Mouse (Mus musculus) ovary, postnatal 10 days (tissue): ENCODE measurements around the gene Dusp16.

ENCODE experiments used
- DNase-seq: peaks from one replicate; pipeline ENCODE4 v3.0.0; 2022; ENCODE audit warnings: low spot score

Gene Dusp16

GRCm38 (mm10) chr6:134792141-134793045 lies at the start of gene Dusp16:
Gene Dusp16, minus strand, starts transcription at chr6:134792625.
- peak; percentile 56 for DNase-seq

DNA sequence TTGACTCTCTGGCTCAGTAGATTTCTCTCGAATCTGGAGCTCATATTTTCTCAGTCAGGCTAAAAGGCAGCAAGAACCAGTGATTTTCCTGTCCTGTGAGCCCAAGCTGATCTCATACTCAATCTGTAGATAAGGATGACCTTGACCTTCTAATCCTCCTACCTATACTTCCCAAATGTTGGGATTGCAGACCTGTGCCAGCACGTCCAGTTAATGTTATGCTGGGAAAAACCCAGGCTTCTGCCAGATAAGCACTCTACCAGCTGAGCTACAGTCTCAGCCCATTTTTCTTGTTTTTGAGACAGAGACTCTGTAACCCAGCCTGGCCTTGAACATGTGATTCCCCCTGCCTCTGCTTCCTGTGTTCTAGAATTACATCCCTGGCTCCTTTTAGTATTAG lies 47.9 kb upstream of the Dusp16 start:
- DNase-seq: no peak

- DNase-seq: no peak
These were observed 45.7 kb upstream of the Dusp16 start for GRCm38 (mm10) chr6:134838111-134838510.

DNA sequence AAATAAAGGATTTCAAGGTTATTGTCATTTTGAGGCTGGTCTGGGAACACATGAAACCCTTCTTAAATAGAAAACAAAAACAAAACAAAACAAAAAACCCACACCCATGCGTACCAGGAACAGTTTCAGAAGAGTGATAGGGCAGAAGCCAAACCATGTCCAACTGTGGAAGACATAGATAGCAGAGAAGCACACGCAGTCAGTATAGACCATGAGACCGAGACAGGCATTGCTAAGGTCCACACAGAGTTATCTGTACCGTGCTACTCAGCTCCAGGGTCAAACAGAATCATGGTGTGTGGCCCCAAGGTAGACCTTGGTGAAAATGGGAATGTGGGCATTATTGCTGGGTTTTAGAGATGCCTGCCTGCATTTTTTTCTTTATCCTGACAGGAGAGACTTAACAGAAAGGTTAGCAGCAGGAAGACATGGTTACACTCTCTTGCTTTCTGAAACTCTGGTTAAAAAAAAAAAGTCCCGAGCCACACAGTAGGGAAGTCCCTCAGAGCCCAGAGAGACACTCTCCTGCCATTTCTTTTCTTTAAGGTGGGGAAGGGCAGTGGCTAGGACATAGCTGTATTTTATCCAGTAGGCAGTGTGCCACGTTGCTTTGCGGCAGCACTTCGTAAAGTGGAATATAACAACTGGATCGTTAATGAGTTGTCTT lies 42.3 kb upstream of the Dusp16 start:
- no peak for DNase-seq

- no peak for DNase-seq
These were observed 38.4 kb upstream of the Dusp16 start for GRCm38 (mm10) chr6:134830776-134831175.

DNA sequence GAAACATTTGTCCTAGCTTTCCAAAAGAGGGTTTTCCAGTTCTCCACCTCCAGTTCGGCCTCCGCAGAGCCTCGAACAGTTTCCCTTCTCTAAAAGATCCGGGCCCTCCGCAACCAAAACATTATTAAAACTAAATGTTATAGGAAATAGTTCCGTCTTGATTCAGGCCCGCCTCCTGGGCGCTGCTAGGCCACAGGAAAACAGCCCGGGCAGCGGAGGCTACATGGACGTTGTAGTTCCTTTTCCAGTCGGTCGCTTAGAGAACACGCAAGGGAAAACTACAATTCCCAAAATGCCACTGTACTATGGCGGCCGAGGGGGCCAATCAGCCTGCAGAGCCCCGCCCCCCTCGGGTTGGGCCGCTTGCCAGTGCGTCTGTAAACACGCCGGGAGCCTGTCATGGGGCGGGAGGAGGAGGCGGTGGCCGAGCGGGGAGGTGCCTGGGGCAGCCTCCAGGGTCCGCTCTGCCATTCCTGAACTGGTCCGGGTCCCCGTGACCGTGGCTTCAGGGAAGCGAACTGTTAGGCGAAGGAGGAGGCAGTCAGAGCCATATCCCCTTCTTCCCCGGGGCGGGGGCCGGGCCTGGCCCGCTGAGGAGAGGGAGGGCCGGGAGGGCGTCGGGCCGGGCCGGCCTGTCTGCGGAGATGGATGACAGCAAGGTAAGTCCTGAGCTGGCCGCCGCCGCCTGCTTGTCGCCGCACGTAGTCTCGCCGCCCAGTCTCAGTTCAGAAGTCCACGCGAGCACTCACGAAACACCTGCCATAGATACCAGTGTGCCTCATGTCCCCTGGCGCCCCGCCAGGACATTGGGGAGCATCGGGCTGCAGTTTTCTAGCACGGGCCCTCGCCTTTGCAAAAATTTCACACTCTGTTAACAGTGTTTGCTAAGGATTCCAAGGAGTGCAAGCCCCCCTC lies 37.6 kb upstream of the Dusp16 start, which contains the start of gene Crebl2:
TSS of gene Crebl2 (plus strand) at position 369 of the 915 bp plus-strand sequence.
- peak; percentile 99 for DNase-seq

DNA sequence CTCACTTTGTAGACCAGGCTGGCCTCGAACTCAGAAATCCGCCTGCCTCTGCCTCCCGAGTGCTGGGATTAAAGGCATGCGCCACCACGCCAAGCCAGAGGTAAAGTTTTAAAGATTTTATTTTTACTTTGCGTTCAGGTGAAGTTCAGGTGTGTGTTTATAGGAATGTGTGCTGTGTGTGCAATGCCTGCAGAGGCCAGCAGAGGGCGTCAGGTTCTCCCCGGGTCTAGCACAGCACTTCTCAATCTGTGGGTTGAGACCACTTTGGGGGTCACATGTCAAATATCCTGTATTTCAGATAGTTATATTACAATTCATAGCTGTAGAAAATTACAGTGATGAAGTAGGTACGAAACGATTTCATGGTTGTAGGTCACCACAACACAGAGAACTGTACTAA lies 30.4 kb upstream of the Dusp16 start:
- no peak for DNase-seq

DNA sequence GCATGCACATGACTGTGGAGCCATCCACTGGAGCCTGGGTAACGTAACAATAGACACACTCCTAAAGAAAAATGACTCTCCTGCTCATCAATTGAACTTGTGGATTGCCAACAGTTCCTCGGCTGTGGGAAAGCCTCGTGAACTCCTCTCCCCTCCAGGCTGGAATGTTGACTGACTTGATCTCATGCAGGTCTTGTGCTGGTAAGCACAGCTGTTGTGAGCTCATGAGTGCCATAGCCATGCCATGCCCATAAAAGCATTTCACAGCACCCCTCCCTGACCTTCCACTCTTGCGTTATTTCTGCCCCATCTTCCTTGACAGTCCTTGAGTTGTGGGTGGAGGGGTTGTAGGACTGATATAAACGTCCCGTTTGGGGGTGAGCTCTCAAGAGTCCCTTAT lies 28.0 kb upstream of the Dusp16 start:
- no peak for DNase-seq

- no peak for DNase-seq
These were observed 27.3 kb upstream of the Dusp16 start for GRCm38 (mm10) chr6:134819741-134820140.

GRCm38 (mm10) chr6:134817051-134817928 lies 24.9 kb upstream of the Dusp16 start:
- DNase-seq: no peak

- DNase-seq: no peak
These were observed 20.6 kb upstream of the Dusp16 start for GRCm38 (mm10) chr6:134813066-134813465.

GRCm38 (mm10) chr6:134807794-134808193 lies 15.4 kb upstream of the Dusp16 start:
- DNase-seq: no peak

- DNase-seq: no peak
These were observed 14.7 kb upstream of the Dusp16 start for GRCm38 (mm10) chr6:134807091-134807490.

GRCm38 (mm10) chr6:134806130-134806529 lies 13.7 kb upstream of the Dusp16 start:
- DNase-seq: no peak

- no peak for DNase-seq
These were observed 12.4 kb upstream of the Dusp16 start for GRCm38 (mm10) chr6:134804736-134805277.

GRCm38 (mm10) chr6:134802641-134803043 lies 10.2 kb upstream of the Dusp16 start:
- DNase-seq: no peak

GRCm38 (mm10) chr6:134801483-134801882 lies 9.1 kb upstream of the Dusp16 start:
- no peak for DNase-seq

DNA sequence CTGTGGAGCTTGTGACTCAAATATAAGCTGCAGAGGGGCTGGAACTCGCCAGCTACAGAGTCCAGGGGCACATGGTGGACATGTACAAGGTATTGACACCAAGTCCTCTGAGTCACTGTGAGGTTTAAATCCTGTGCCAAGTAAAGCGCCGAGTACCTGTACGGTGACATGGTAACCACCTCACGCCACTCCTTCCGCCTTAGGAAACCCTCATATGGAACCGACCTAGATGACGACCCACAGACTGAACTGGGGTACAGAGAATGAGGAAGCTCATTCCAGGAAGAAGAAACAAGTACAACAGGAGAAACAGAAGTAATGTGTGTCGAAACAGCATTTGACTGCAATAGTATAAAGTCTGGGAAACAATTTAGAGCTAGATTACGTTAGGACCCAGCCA lies 3.9 kb upstream of the Dusp16 start:
- no peak for DNase-seq

DNA sequence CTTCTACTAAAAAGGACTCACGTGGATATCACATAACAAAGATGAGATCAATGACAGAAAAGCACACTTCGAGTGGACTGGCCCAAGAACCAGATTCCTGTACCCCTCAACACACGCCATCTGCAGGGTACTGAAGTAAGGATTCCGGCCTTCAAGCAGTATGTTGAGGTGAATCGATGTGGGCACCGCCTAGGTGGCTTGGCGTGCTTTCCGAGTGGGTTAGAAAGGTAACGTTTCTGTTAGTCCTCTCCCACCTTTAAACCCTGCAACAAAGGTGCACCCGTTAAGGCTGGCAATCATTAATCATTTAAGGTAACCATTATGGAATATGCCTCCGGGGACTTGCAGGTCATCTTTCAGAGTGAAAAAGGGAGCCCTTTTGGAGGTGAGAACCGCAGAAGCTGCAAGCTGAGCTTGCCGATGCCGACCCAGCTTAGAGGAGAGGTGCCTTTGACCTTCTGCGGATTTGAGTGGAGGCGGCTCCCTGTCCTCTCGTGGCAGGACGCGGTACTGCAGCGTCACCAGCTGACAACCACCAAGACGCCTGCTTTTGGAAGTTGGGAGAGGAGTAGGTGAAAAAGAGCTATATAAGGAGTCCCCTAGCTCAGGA lies 1.6 kb upstream of the Dusp16 start:
- peak; percentile 58 for DNase-seq

DNA sequence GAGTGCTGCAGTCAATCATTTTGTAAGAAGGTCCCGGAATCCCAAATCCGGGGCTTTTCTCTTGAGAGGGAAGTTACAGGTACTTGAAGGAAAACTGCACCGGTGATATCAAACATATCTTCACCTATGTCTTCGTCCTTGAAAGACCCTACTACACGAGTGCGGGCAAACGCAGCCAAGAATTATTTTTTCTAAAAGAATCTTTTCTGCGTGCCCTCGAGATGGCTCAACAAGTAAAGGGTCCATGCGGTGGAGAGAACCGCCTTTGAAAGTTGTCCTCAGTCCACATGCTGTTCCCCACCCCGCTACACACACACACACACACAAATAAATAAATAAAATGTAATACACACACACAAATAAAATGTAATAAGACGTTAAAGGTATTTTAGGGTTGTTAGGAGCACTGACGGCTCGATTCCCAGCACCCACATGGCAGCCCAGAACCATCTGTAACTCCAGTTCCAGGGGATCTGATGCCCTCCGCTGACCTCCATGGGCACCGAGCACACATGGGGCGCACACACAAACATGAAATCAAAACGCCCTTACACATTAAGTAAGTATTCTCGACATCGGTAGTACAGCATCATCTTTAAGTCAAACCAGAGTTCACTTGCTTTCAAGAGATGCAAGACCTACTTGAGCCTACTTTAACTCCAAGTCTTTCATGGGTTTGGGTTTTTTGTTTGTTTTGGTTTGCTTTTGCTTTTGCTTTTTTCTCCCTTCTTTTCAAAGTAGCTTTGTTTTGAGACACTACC lies 801 bp upstream of the Dusp16 start:
- DNase-seq: no peak
